Mouse (Mus musculus) heart, postnatal 0 days (tissue): ENCODE results near the gene Ap3b2. TPM values are rescaled to one million over a fixed set of nuclear protein-coding genes. Genes with fewer than 3 reads are reported as not detected.

Source experiments
- ATAC-seq: fragments of 200-750 bp; cut with Nextera tagmentation; 2 replicates; pipeline ENCODE4 v1.8.0; 2017; ENCODE audit warnings: low read depth, moderate number of reproducible peaks, moderate library complexity; ENCODE audit not compliant: insufficient read depth
- DNase-seq: peaks from one replicate; pipeline ENCODE4 v3.0.0-alpha.2; 2016; ENCODE audit warnings: low spot score
- H3K27ac ChIP-seq: fragments of 300-500 bp; sonication (generic); 2 replicates; pipeline ENCODE4 v1.5.1; 2014; ENCODE audit warnings: low read depth, mild to moderate bottlenecking
- H3K27me3 ChIP-seq: fragments of 300-500 bp; sonication (generic); 2 replicates; pipeline ENCODE4 v1.6.1; 2014; ENCODE audit warnings: low read length, mixed read lengths; ENCODE audit not compliant: control insufficient read depth, insufficient read depth
- H3K36me3 ChIP-seq: fragments of 300-500 bp; sonication (generic); replicated peaks from 2 replicates; pipeline ENCODE4 v1.6.1; 2014; ENCODE audit warnings: low read length, mixed read lengths; ENCODE audit not compliant: control insufficient read depth, insufficient read depth
- H3K4me1 ChIP-seq: fragments of 300-500 bp; sonication (generic); 2 replicates; pipeline ENCODE4 v1.6.1; 2014; ENCODE audit warnings: antibody characterized with exemption; ENCODE audit not compliant: control insufficient read depth, insufficient read depth
- H3K4me2 ChIP-seq: fragments of 300-500 bp; sonication (generic); 2 replicates; pipeline ENCODE4 v1.6.1; 2014; ENCODE audit warnings: low read depth, mild to moderate bottlenecking, low read length, moderate library complexity
- H3K4me3 ChIP-seq: fragments of 300-500 bp; sonication (generic); 2 replicates; pipeline ENCODE4 v1.5.1; 2014; ENCODE audit warnings: low read depth, low read length
- H3K9ac ChIP-seq: fragments of 300-500 bp; sonication (generic); replicated peaks from 2 replicates; pipeline ENCODE4 v1.6.1; 2014; ENCODE audit warnings: low read depth, low read length, mixed read lengths
- H3K9me3 ChIP-seq: fragments of 300-500 bp; sonication (generic); replicated peaks from 2 replicates; pipeline ENCODE4 v1.6.1; 2016; ENCODE audit warnings: low read length; ENCODE audit not compliant: control insufficient read depth
- CTCF ChIP-seq: IDR thresholded peaks from 2 replicates; pipeline ENCODE4 v1.5.1; 2016; ENCODE audit warnings: antibody characterized with exemption, control low read depth, low read depth
- EP300 ChIP-seq: IDR thresholded peaks from 2 replicates; pipeline ENCODE4 v1.6.1; 2016; ENCODE audit warnings: antibody characterized with exemption, low read depth
- WGBS: fragments of 180-500 bp; shearing (Covaris S2); extraction: QIAGEN DNeasy Blood & Tissue Kit; methylation state at CpG from one replicate; pipeline ENCODE4 v1.1.7; 2014; 5-methylcytosine and 5-hydroxymethylcytosine counted together
- polyA plus RNA-seq: library from polyadenylated mRNA; unstranded; fragments of >200 nt; fragmentation: Nextera tagmentation; extraction: Ambion mirVana; gene quantifications from 2 replicates; pipeline ENCODE4 v1.2.1, GENCODE M21; 2015
- total RNA-seq: library from RNA; depleted of rRNA; stranded (reverse); fragments of >200 nt; gene quantifications from 2 replicates; pipeline ENCODE4 v1.2.3, GENCODE M21; 2014; ENCODE audit warnings: low replicate concordance; rRNA removed

Ap3b2 gene
- total RNA-seq, result 0.43 TPM in 1 of 2 replicates, not detected in the other
- polyA plus RNA-seq, result 0.40 TPM in 2 replicates

DNA sequence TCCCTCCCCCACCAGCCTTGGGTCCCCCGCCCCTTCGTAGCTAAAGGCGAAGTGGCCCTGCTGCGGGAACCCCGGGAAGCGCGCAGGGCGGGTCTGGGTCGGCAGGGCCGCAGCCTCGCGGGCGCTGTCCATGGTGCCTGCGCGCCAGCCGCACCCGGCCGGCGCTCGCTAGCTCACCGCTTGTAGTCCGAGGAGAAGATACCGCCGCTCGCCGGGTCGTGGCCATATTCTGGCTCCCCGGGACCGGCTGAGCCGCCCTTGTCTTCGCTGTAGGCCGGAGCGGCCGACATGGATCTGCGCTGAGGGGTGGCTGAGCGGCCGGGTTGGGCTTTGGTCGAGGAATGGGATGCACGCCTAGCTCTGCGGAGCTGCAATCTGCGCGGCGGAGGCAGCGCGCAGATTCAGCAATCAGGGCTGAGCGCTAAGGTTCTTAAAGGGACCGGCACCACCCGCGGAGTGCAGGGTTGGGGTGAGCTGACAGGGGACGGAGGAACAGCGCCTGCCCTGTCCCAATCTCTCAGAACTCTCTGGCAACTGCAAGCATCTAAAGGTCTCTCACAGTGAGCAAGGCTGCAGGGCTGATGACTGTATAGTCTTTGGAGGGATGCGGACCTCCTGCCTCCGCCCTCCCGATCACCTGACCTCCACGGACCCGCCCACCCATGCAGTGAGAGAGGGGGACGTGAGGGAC, at the start of gene Ap3b2:
Gene Ap3b2, minus strand, starts transcription at position 595 of the 691 bp plus-strand sequence.
- peak within 1 kb of the TSS; percentile 73 for H3K4me2 ChIP-seq
- H3K27ac ChIP-seq, result no peak within 1 kb of the TSS
- no peaks in the 10 kb centered on the region for H3K36me3 ChIP-seq
- DNase-seq (peak; percentile 53), ATAC-seq (peak; percentile 88)
- H3K4me1 ChIP-seq, result no peaks in the 10 kb centered on the region
- TF ChIP-seq CTCF (no peak), EP300 (no peak)
- whole genome bisulfite sequencing, result under 1% methylated on average over 57 of the region's 57 CpGs
- peaks cover 34% of the 10 kb centered on the region for H3K27me3 ChIP-seq
- no peak within 1 kb of the TSS for H3K9ac ChIP-seq
- H3K9me3 ChIP-seq, result no peaks in the 10 kb centered on the region
- H3K4me3 ChIP-seq, result peak within 1 kb of the TSS; percentile 44

- 84% methylated on average over 8 of the region's 8 CpGs for WGBS
- no peak for ATAC-seq
- H3K36me3 ChIP-seq, result peaks cover 88% of the 10 kb centered on the region
These were observed 49.2 kb upstream of the Ap3b2 start for GRCm38 (mm10) chr7:81542934-81543333.

GRCm38 (mm10) chr7:81541924-81542524, 48.3 kb upstream of the Ap3b2 start:
- H3K9ac ChIP-seq, result no peak overlapping the region
- H3K4me3 ChIP-seq, result no peak overlapping the region
- ATAC-seq (no peak), DNase-seq (no peak)
- H3K27ac ChIP-seq, result no peak overlapping the region
- H3K27me3 ChIP-seq, result no peaks in the 10 kb centered on the region
- peaks cover 88% of the 10 kb centered on the region for H3K36me3 ChIP-seq
- TF ChIP-seq CTCF (no peak), EP300 (no peak)
- WGBS, result 78% methylated on average over 7 of the region's 7 CpGs
- H3K9me3 ChIP-seq, result no peaks in the 10 kb centered on the region
- H3K4me2 ChIP-seq, result no peak overlapping the region
- no peaks in the 10 kb centered on the region for H3K4me1 ChIP-seq

More at GRCm38 (mm10) chr7:81542934-81543333, 49.2 kb upstream of the Ap3b2 start:
- DNase-seq, result no peak
- H3K4me1 ChIP-seq, result no peaks in the 10 kb centered on the region
- H3K4me3 ChIP-seq, result no peak overlapping the region
- no peak overlapping the region for H3K4me2 ChIP-seq
- H3K9ac ChIP-seq, result no peak overlapping the region
- TF ChIP-seq CTCF, result no peak
- no peak for TF ChIP-seq EP300
- no peaks in the 10 kb centered on the region for H3K9me3 ChIP-seq
- no peaks in the 10 kb centered on the region for H3K27me3 ChIP-seq
- no peak overlapping the region for H3K27ac ChIP-seq

DNA sequence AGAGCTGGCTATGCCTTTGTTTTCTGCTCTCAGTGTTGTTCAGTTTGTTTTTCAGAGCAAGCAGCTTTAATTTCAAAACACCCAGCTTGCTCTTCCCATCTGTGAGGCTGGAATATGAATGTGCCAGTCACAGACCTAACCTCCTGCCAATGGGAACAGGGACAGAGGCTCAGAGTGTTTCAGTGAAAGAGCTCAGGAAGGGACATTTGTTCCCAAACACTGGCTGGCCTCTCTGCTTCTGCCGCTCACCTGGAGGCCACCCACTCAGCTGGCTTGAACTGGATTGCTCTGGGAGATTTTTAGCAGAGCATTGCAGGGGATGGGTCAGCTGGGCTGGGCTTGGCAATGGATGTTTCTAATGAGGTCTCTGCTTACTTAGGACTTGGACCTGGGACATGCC, 47.3 kb upstream of the Ap3b2 start:
- no peak overlapping the region for H3K4me2 ChIP-seq
- no peaks in the 10 kb centered on the region for H3K27me3 ChIP-seq
- no peak for TF ChIP-seq EP300
- TF ChIP-seq CTCF, result no peak
- peaks cover 90% of the 10 kb centered on the region for H3K36me3 ChIP-seq
- no peak overlapping the region for H3K27ac ChIP-seq
- 70% methylated on average over 1 of the region's 1 CpGs for WGBS
- no peaks in the 10 kb centered on the region for H3K9me3 ChIP-seq
- ATAC-seq (no peak), DNase-seq (no peak)
- no peak overlapping the region for H3K4me3 ChIP-seq
- H3K9ac ChIP-seq, result no peak overlapping the region
- H3K4me1 ChIP-seq, result no peaks in the 10 kb centered on the region

DNA sequence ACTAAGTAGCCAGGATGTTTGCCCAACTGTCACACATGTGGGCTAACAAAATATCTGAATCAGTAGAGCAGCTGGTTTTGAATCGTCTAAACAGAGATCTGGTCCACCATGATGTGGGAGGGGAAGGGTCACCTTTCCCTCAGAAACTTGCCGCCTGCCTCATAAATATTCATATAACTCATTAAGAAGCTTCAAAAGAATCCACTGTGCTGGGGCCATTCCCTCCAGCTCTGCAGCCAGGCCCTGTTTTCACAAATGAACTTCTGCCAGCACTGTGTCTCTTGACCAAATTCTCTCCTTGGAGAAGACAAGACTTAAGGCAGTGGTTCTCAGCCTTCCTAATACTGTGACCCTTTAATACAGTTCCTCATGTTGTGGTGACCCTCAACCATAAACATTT, 45.8 kb upstream of the Ap3b2 start:
- H3K9me3 ChIP-seq, result no peaks in the 10 kb centered on the region
- no peak overlapping the region for H3K4me3 ChIP-seq
- H3K4me1 ChIP-seq, result no peaks in the 10 kb centered on the region
- H3K27ac ChIP-seq, result no peak overlapping the region
- 31% methylated on average over 2 of the region's 2 CpGs for WGBS
- H3K36me3 ChIP-seq, result peaks cover 90% of the 10 kb centered on the region
- H3K4me2 ChIP-seq, result no peak overlapping the region
- no peak for ATAC-seq
- H3K9ac ChIP-seq, result no peak overlapping the region
- H3K27me3 ChIP-seq, result no peaks in the 10 kb centered on the region
- DNase-seq, result no peak
- TF ChIP-seq EP300 (no peak), CTCF (no peak)
